Mouse (Mus musculus) heart, adult 10 weeks (tissue): Measurements from ENCODE around the gene Map4k5. TPM values are rescaled to one million over a fixed set of nuclear protein-coding genes. Genes with fewer than 3 reads are reported as not detected.

Experiments used
- polyA plus RNA-seq: library from polyadenylated mRNA; stranded (reverse); fragments of 350-450 nt; fragmentation: Illumina TruSeq; extraction: RNeasy Lipid Tissue Mini Kit (QIAGEN cat#74804); gene quantifications from one replicate; pipeline ENCODE4 v1.2.3, GENCODE M21; 2014; ENCODE audit warnings: low read depth, low replicate concordance

Gene Map4k5
- 20.2 TPM for polyA plus RNA-seq

GRCm38 (mm10) chr12:69892371-69893251 is at the start of gene Map4k5, which contains the start of gene Atl1:
Gene Map4k5, minus strand, starts transcription at chr12:69893200.
Gene Atl1, plus strand, starts transcription at chr12:69892614.

GRCm38 (mm10) chr12:69790530-69791505 is 102.2 kb downstream of the Map4k5 start, which contains the start of gene Cdkl1:
Gene Cdkl1, minus strand, starts transcription at chr12:69791267.

Other genes with a start within 250 kb of the Map4k5 start
- gene Sos2, start 211.3 kb downstream of the Map4k5 start, polyA plus RNA-seq: 32.8 TPM
- gene L2hgdh, start 168.3 kb downstream of the Map4k5 start, polyA plus RNA-seq: 39.9 TPM
- 50.6 TPM for gene Atp5s, start 168.2 kb downstream of the Map4k5 start, polyA plus RNA-seq
- 12.4 TPM for gene Cdkl1, start 101.9 kb downstream of the Map4k5 start, polyA plus RNA-seq
- 4.8 TPM for gene Atl1, start 586 bp downstream of the Map4k5 start, polyA plus RNA-seq
- 30.3 TPM for gene Sav1, start 93.8 kb upstream of the Map4k5 start, polyA plus RNA-seq
- 6.8 TPM for gene Nin, start 220.5 kb upstream of the Map4k5 start, polyA plus RNA-seq